Mouse (Mus musculus) C2C12 (cell line): ENCODE measurements around the gene Aip.

Experiments used
- CEBPB ChIP-seq: IDR thresholded peaks from one replicate; pipeline ENCODE4 v1.6.1; 2011; ENCODE audit warnings: low read depth, mild to moderate bottlenecking, control low read depth, moderate library complexity
- CTCF ChIP-seq: IDR thresholded peaks from one replicate; pipeline ENCODE4 v1.5.1; 2011; ENCODE audit not compliant: control insufficient read depth, insufficient read depth, insufficient read length
- MAX ChIP-seq: IDR thresholded peaks from one replicate; pipeline ENCODE4 v1.6.1; 2011; ENCODE audit warnings: mild to moderate bottlenecking, control low read depth
- USF1 ChIP-seq: IDR thresholded peaks from one replicate; pipeline ENCODE4 v1.6.1; 2011; ENCODE audit warnings: low read depth, mild to moderate bottlenecking, control low read depth, moderate library complexity

- TF ChIP-seq CTCF (no peak), MAX (no peak), CEBPB (no peak), USF1 (no peak)
These were observed 20.3 kb upstream of the Aip start for GRCm38 (mm10) chr19:4145936-4146335.
